Mouse (Mus musculus): Measurements from ENCODE around the gene Il31ra.

DNA sequence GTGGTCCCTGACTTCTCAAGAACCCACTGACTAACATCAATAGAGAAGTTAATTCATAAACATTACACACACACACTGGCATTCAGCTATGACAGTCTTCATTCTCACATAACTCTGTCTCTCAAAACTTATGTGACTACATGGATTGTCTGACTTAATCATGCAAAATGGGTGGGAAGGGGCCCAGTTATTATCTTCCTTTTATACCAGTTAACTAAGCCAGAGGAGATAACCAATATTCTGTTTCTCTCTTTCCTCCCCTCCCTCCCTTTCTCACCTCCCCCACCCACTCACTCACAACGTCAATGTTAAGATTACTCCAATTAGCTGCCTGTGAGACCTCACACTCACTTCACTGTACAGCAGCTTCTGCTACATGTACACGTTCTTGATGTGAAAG, 3.9 kb downstream of the Il31ra start:
- no peak for TF ChIP-seq CTCF (IDR thresholded peaks at IDR 0.05; ENCODE audit: extremely low read depth, insufficient read depth, insufficient read length, insufficient replicate concordance)
- no peak for TF ChIP-seq POLR2A (IDR thresholded peaks at IDR 0.05; ENCODE audit: low read depth, low read length)

Data from spleen, adult 2 months (tissue).